Mouse (Mus musculus) lung, postnatal 0 days (tissue): Measurements from ENCODE around the gene Rfpl4. TPM values are rescaled to one million over a fixed set of nuclear protein-coding genes. Genes with fewer than 3 reads are reported as not detected.

Experiments
- ATAC-seq: fragments of 200-750 bp; cut with Nextera tagmentation; 2 replicates; pipeline ENCODE4 v1.8.0; 2017; ENCODE audit warnings: moderate library complexity
- DNase-seq: peaks from one replicate; pipeline ENCODE4 v3.0.0-alpha.2; 2016; ENCODE audit warnings: low spot score
- H3K27ac ChIP-seq: fragments of 300-500 bp; sonication (generic); 2 replicates; pipeline ENCODE4 v1.5.1; 2014; ENCODE audit warnings: antibody characterized with exemption, mild to moderate bottlenecking, low read length, mixed read lengths
- H3K27me3 ChIP-seq: fragments of 300-500 bp; sonication (generic); replicated peaks from 2 replicates; pipeline ENCODE4 v1.6.1; 2014; ENCODE audit warnings: low read length, mixed read lengths; ENCODE audit not compliant: insufficient read depth
- H3K36me3 ChIP-seq: fragments of 300-500 bp; sonication (generic); 2 replicates; pipeline ENCODE4 v1.6.1; 2014; ENCODE audit warnings: low read length, mixed read lengths; ENCODE audit not compliant: insufficient read depth
- H3K4me1 ChIP-seq: fragments of 300-500 bp; sonication (generic); 2 replicates; pipeline ENCODE4 v1.6.1; 2014; ENCODE audit warnings: antibody characterized with exemption, low read depth, low read length, mixed read lengths; ENCODE audit not compliant: insufficient read depth
- H3K4me2 ChIP-seq: fragments of 300-500 bp; sonication (generic); replicated peaks from 2 replicates; pipeline ENCODE4 v1.6.1; 2014; ENCODE audit warnings: low read depth, mild to moderate bottlenecking, low read length, moderate library complexity, mixed read lengths
- H3K4me3 ChIP-seq: fragments of 300-500 bp; sonication (generic); 2 replicates; pipeline ENCODE4 v1.5.1; 2014; ENCODE audit warnings: low read depth, low read length
- H3K9ac ChIP-seq: fragments of 300-500 bp; sonication (generic); replicated peaks from 2 replicates; pipeline ENCODE4 v1.6.1; 2014; ENCODE audit warnings: low read depth, mild to moderate bottlenecking
- H3K9me3 ChIP-seq: fragments of 300-500 bp; sonication (generic); 2 replicates; pipeline ENCODE4 v1.6.1; 2016; ENCODE audit warnings: low read length, mixed read lengths
- CTCF ChIP-seq: IDR thresholded peaks from 2 replicates; pipeline ENCODE4 v1.5.1; 2016; ENCODE audit warnings: antibody characterized with exemption, mild to moderate bottlenecking
- EP300 ChIP-seq: IDR thresholded peaks from 2 replicates; pipeline ENCODE4 v1.6.1; 2016; ENCODE audit warnings: antibody characterized with exemption, mild to moderate bottlenecking, control low read depth
- WGBS: fragments of 180-500 bp; shearing (Covaris S2); extraction: QIAGEN DNeasy Blood & Tissue Kit; methylation state at CpG from one replicate; pipeline ENCODE4 v1.1.7; 2014; 5-methylcytosine and 5-hydroxymethylcytosine counted together
- polyA plus RNA-seq: library from polyadenylated mRNA; unstranded; fragments of >200 nt; fragmentation: Nextera tagmentation; extraction: Ambion mirVana; gene quantifications from 2 replicates; pipeline ENCODE4 v1.2.1, GENCODE M21; 2015

The Rfpl4 gene
- polyA plus RNA-seq, 1 experiment from 2014 or later = not detected

DNA sequence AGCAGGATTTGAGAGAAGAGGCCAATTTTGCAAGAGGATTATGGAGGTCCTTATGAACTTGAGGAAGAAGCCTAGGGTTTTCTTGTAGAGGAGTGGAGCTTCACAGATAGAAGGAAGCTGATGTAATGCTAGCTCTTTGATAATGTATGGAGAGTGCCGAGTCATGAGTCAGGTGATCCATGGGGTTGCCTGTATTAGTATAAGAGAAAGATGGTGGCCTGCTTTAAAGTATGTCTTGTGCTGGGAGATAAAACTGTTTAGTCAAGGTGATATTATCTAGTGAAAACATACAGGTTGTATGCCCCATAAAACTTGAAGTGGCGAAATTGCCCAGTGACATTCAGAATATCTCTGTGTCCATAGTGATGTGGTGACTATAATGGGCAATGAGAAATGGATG, 39.8 kb downstream of the Rfpl4 start:
- 82% methylated on average over 2 of the region's 2 CpGs for WGBS
- Histone ChIP-seq H3K9me3 (no peaks in the 10 kb centered on the region), H3K9ac (no peak overlapping the region), H3K4me2 (no peak overlapping the region), H3K4me1 (peaks cover 7% of the 10 kb centered on the region), H3K27ac (no peak overlapping the region), H3K27me3 (no peaks in the 10 kb centered on the region), H3K4me3 (no peak overlapping the region), H3K36me3 (peaks cover 34% of the 10 kb centered on the region; the same call in 1 of the 2 replicates)
- ATAC-seq = no peak
- TF ChIP-seq EP300 (no peak), CTCF (no peak)
- no peak for DNase-seq

DNA sequence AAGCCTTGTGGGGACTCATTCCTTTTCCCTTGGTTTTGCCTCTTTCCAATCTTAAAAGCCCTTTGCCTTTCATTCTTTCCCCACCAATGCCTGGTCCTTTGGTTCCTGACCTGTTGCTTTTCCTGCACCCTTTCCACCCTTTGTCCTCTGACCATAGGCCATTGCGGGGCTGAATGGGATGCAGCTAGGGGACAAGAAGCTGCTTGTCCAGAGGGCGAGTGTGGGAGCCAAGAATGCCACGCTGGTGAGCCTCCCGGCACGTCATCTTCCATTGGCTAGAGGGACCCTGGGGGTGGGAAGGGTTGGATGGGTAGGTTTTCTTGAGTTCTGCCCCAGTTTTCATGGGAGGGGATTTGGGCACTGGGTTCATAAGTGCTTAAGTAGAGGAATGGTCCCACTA, 41.8 kb downstream of the Rfpl4 start:
- 91% methylated on average over 5 of the region's 5 CpGs for WGBS
- Histone ChIP-seq H3K9ac (no peak overlapping the region), H3K4me1 (no peaks in the 10 kb centered on the region), H3K27ac (no peak overlapping the region), H3K36me3 (peaks cover 45% of the 10 kb centered on the region), H3K4me3 (no peak overlapping the region), H3K4me2 (no peak overlapping the region), H3K9me3 (no peaks in the 10 kb centered on the region), H3K27me3 (no peaks in the 10 kb centered on the region)
- DNase-seq = no peak
- TF ChIP-seq CTCF = no peak
- TF ChIP-seq EP300 = no peak
- no peak for ATAC-seq

GRCm38 (mm10) chr7:5073586-5073985, 43.2 kb downstream of the Rfpl4 start:
- no peaks in the 10 kb centered on the region for H3K9me3 ChIP-seq
- ATAC-seq = no peak
- no peak for DNase-seq
- no peak overlapping the region for H3K4me3 ChIP-seq
- H3K4me1 ChIP-seq = no peaks in the 10 kb centered on the region
- H3K36me3 ChIP-seq = peaks cover 45% of the 10 kb centered on the region
- H3K4me2 ChIP-seq = no peak overlapping the region
- no peak overlapping the region for H3K27ac ChIP-seq
- H3K27me3 ChIP-seq = no peaks in the 10 kb centered on the region
- WGBS = 69% methylated on average over 1 of the region's 1 CpGs
- TF ChIP-seq EP300 (no peak), CTCF (no peak)
- H3K9ac ChIP-seq = no peak overlapping the region

- no peak for DNase-seq
- ATAC-seq = no peak
- Histone ChIP-seq H3K4me2 (no peak overlapping the region), H3K36me3 (peaks cover 5% of the 10 kb centered on the region; the same call in 1 of the 2 replicates), H3K4me3 (no peak overlapping the region), H3K9me3 (no peaks in the 10 kb centered on the region), H3K9ac (no peak overlapping the region), H3K27me3 (no peaks in the 10 kb centered on the region), H3K27ac (no peak overlapping the region), H3K4me1 (peaks cover 11% of the 10 kb centered on the region; the same call in 1 of the 2 replicates)
- TF ChIP-seq CTCF (no peak), EP300 (no peak)
- 93% methylated on average over 6 of the region's 6 CpGs for WGBS
Observed at GRCm38 (mm10) chr7:5064886-5065285, 51.9 kb downstream of the Rfpl4 start.

GRCm38 (mm10) chr7:5062360-5063001, 54.3 kb downstream of the Rfpl4 start:
- H3K9ac ChIP-seq = peak overlapping the region; percentile 96
- 4% methylated on average over 40 of the region's 51 CpGs for WGBS
- peaks cover 9% of the 10 kb centered on the region for H3K27me3 ChIP-seq
- TF ChIP-seq CTCF (no peak), EP300 (0 out of 2 replicates have a peak, but pooled peaks have one; percentile 11)
- H3K36me3 ChIP-seq = no peaks in the 10 kb centered on the region
- H3K4me2 ChIP-seq = peak overlapping the region; percentile 91
- DNase-seq (peak; percentile 93), ATAC-seq (peak; percentile 54)
- peak overlapping the region; percentile 100 for H3K27ac ChIP-seq
- no peaks in the 10 kb centered on the region for H3K9me3 ChIP-seq
- peaks cover 11% of the 10 kb centered on the region; the same call in 1 of the 2 replicates for H3K4me1 ChIP-seq
- H3K4me3 ChIP-seq = peak overlapping the region; percentile 76

DNA sequence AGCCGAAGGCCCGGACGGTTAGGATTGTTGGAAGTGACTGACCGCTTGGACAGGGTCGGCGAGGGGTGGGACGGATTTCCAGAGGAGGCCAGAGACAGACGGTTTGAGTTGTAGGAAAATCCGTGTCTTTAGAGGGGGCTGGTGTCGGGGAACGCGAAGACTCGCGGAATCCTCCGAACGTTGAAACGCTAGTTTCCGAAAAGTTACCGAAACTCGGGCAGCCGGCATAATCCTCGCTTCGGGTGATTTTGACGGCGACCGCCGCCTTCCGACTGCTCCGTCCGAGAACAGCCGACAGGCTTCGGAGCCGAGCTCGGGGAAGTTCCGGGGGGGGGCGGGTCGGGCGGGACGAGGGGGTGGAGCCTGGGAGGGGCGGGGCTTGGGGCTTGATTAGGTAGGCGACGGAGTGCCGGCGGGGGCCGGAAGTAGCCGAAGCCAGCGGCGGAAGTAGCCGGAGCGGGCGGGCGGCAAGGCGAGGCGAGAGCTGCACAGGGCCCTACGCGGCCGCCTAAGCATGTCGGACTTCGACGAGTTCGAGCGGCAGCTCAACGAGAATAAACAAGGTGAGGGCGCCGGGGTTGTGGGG, 54.9 kb downstream of the Rfpl4 start, which contains the start of gene U2af2:
TSS of gene U2af2 (plus strand) at position 370 of the 586 bp plus-strand sequence.
- H3K4me3 ChIP-seq = peak within 1 kb of the TSS; percentile 76
- H3K4me1 ChIP-seq = peaks cover 11% of the 10 kb centered on the region; the same call in 1 of the 2 replicates
- no peaks in the 10 kb centered on the region for H3K36me3 ChIP-seq
- under 1% methylated on average over 36 of the region's 65 CpGs for WGBS
- TF ChIP-seq EP300 (no peak), CTCF (no peak; the same call in 1 of the 2 replicates)
- peak; percentile 84 for ATAC-seq
- no peaks in the 10 kb centered on the region for H3K9me3 ChIP-seq
- peak within 1 kb of the TSS; percentile 100 for H3K27ac ChIP-seq
- H3K4me2 ChIP-seq = peak within 1 kb of the TSS; percentile 91
- peak within 1 kb of the TSS; percentile 96 for H3K9ac ChIP-seq
- DNase-seq = peak; percentile 97
- peaks cover 15% of the 10 kb centered on the region for H3K27me3 ChIP-seq
